Mouse (Mus musculus): Measurements from ENCODE around the gene Gm45062. TPM values are rescaled to one million over a fixed set of nuclear protein-coding genes. Genes with fewer than 3 reads are reported as not detected.

Gm45062 gene
- total and polyA plus RNA-seq, 2 experiments from 2014 or later, result 3.0 TPM; not detected in 1

DNA sequence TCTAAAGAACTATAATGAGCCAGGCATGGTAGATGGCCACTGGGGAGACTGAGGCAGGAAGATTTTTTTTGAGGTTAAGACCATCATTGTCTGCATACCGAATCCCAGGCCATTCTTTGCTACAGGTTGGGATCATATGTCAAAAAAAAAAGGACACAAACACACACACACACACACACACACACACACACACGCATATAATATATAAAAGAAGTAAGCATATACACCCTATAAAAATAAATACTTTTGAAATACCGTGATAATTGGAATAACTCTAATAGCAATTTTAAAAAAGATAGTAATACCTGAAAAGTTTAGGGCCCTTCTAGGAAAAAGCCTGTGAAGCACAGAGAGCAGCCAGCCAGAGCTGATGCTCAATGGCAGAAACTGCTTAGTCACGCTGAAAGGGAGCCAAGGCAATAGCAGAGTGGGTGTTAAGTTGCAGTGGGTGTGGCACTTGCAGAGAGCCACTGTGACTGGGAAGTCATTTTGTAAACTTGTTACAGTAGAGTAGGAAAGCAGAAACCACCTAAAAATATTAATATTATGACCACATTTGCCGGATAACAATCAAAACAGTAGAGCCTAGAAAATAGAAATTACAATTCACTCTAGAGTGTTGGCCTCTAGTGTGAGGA is 86.1 kb downstream of the Gm45062 start:
- ATAC-seq (ENCODE audit: insufficient read depth, low read depth), result peak; percentile 71; the same call in 1 of the 2 replicates
- no peak overlapping the region for H3K27ac ChIP-seq (ENCODE audit: low read depth)
- TF ChIP-seq CTCF (IDR thresholded peaks at IDR 0.05; ENCODE audit: low read depth) (no peak), EP300 (IDR thresholded peaks at IDR 0.05; ENCODE audit: low read depth) (no peak)

DNA sequence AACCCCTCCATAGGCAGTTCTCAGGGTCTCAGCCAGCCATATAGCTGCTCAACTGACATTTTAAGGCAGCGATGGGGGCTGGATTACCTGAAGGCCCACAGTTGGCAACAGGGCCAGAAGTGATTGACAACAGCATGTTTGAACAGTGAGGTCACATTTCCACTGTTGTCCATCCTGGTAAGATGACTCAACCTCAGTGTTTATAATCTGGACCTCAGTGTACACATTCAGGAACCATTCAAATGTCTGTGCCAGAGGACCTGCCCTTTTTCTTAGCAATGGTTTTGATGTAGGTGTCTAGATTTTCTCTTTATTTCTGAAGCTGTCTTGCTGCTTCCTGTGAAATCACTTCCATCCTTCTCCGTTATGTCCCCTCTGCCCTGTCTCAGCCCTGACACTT is 87.9 kb downstream of the Gm45062 start:
- H3K27me3 ChIP-seq (ENCODE audit: control insufficient read depth, insufficient read depth, low read length), result no peaks in the 10 kb centered on the region
- ATAC-seq (ENCODE audit: insufficient read depth, low read depth), result no peak
- no peak overlapping the region for H3K27ac ChIP-seq (ENCODE audit: low read depth)
- H3K4me1 ChIP-seq (ENCODE audit: control insufficient read depth, insufficient read depth), result no peaks in the 10 kb centered on the region
- TF ChIP-seq CTCF (IDR thresholded peaks at IDR 0.05; ENCODE audit: low read depth) (no peak), EP300 (IDR thresholded peaks at IDR 0.05; ENCODE audit: low read depth) (no peak)
- WGBS, result 73% methylated on average over 2 of the region's 2 CpGs
- no peaks in the 10 kb centered on the region for H3K9me3 ChIP-seq (replicated peaks; ENCODE audit: control insufficient read depth, low read length)
- H3K4me3 ChIP-seq (ENCODE audit: low read depth, low read length), result no peak overlapping the region
- H3K36me3 ChIP-seq (replicated peaks; ENCODE audit: control insufficient read depth, insufficient read depth, low read length), result no peaks in the 10 kb centered on the region
- no peak for DNase-seq (ENCODE audit: low spot score)
- no peak overlapping the region for H3K9ac ChIP-seq (replicated peaks; ENCODE audit: low read depth, low read length)
- no peak overlapping the region for H3K4me2 ChIP-seq (ENCODE audit: low read depth, low read length)

More for the DNA sequence above, 86.1 kb downstream of the Gm45062 start:
- Histone ChIP-seq H3K27me3 (ENCODE audit: control insufficient read depth, insufficient read depth, low read length) (no peaks in the 10 kb centered on the region), H3K36me3 (replicated peaks; ENCODE audit: control insufficient read depth, insufficient read depth, low read length) (no peaks in the 10 kb centered on the region), H3K4me3 (ENCODE audit: low read depth, low read length) (no peak overlapping the region), H3K9ac (replicated peaks; ENCODE audit: low read depth, low read length) (no peak overlapping the region), H3K4me1 (ENCODE audit: control insufficient read depth, insufficient read depth) (no peaks in the 10 kb centered on the region), H3K4me2 (ENCODE audit: low read depth, low read length) (no peak overlapping the region), H3K9me3 (replicated peaks; ENCODE audit: control insufficient read depth, low read length) (no peaks in the 10 kb centered on the region)
- DNase-seq (ENCODE audit: low spot score), result no peak
- WGBS, result 72% methylated on average over 5 of the region's 5 CpGs

DNA sequence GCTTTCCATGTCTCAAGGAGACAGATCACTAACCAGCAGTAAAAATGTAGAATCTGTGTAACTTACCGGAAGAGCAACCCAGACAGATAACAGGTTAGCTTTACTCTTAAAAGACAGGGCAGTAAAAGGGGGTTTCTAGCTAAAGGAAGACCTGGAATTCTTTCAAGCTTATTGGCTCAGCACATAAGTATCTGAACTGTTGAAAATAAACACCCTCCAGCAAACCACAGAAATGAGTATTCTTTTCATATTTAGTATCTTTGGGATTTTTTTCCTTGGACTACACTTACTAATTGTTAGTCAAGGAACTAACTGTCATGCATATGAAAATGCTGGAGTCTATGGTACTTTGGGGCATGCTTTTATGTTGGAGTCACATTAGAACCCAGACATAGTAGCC is 89.1 kb downstream of the Gm45062 start:
- Histone ChIP-seq H3K9me3 (replicated peaks; ENCODE audit: control insufficient read depth, low read length) (no peaks in the 10 kb centered on the region), H3K27ac (ENCODE audit: low read depth) (no peak overlapping the region), H3K4me2 (ENCODE audit: low read depth, low read length) (no peak overlapping the region), H3K4me1 (ENCODE audit: control insufficient read depth, insufficient read depth) (no peaks in the 10 kb centered on the region), H3K4me3 (ENCODE audit: low read depth, low read length) (no peak overlapping the region), H3K36me3 (replicated peaks; ENCODE audit: control insufficient read depth, insufficient read depth, low read length) (no peaks in the 10 kb centered on the region), H3K9ac (replicated peaks; ENCODE audit: low read depth, low read length) (no peak overlapping the region), H3K27me3 (ENCODE audit: control insufficient read depth, insufficient read depth, low read length) (no peaks in the 10 kb centered on the region)
- DNase-seq (ENCODE audit: low spot score) (no peak), ATAC-seq (ENCODE audit: insufficient read depth, low read depth) (no peak)
- WGBS, result 89% methylated on average over 1 of the region's 1 CpGs
- TF ChIP-seq EP300 (IDR thresholded peaks at IDR 0.05; ENCODE audit: low read depth) (no peak), CTCF (IDR thresholded peaks at IDR 0.05; ENCODE audit: low read depth) (no peak)

DNA sequence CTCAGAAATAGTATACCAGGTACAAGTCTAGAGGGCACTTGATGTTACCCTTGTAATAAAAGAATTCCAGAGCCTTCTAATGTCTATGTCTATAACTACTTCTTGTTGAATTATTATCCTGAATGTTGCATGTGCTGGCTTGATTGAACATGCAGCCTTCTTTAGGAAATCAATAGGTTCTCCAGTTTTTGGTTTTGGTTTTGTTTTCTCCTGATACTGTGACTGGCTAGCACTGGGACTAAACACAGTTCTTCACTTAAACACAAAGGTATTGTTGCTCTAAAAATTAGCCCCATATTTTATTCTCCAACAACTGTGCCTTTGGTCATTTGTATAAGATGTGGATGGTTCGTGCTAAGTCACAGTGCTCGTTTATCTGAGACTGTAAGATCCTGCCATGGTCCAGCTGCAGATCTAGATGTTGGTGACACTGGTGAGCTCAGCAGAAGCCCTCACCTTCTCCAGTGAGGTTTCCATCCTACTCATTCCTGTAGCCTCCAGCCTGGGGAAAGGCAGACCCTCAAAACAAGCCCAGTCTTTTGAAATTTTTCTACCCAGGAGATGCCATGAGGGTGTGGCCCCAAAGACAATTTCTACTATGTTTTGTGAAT is 89.9 kb downstream of the Gm45062 start:
- Histone ChIP-seq H3K9ac (replicated peaks; ENCODE audit: low read depth, low read length) (no peak overlapping the region), H3K27me3 (ENCODE audit: control insufficient read depth, insufficient read depth, low read length) (no peaks in the 10 kb centered on the region), H3K27ac (ENCODE audit: low read depth) (no peak overlapping the region), H3K4me3 (ENCODE audit: low read depth, low read length) (no peak overlapping the region), H3K9me3 (replicated peaks; ENCODE audit: control insufficient read depth, low read length) (no peaks in the 10 kb centered on the region), H3K36me3 (replicated peaks; ENCODE audit: control insufficient read depth, insufficient read depth, low read length) (no peaks in the 10 kb centered on the region), H3K4me1 (ENCODE audit: control insufficient read depth, insufficient read depth) (no peaks in the 10 kb centered on the region), H3K4me2 (ENCODE audit: low read depth, low read length) (no peak overlapping the region)
- ATAC-seq (ENCODE audit: insufficient read depth, low read depth) (no peak), DNase-seq (ENCODE audit: low spot score) (no peak)
- 78% methylated on average over 2 of the region's 2 CpGs for WGBS
- TF ChIP-seq CTCF (IDR thresholded peaks at IDR 0.05; ENCODE audit: low read depth) (no peak), EP300 (IDR thresholded peaks at IDR 0.05; ENCODE audit: low read depth) (no peak)

DNA sequence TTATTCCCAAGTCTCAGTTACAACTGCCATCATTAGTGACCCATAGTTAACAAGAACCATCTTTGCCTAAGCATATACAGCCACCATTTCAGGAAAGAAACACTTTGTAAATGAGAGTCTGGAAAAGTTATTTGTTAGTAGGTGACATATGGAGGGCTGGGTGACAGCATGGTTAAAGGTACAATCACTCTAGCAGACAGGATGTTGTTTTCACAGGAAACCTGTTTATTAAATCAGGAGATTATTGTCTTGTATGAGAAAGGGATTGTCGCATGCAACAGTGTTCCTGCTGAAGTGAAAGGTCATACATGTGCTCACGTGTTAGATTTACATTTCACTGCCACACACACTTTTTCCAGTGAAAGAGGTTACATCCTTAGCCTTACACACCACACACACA is 92.3 kb downstream of the Gm45062 start:
- no peak overlapping the region for H3K4me3 ChIP-seq (ENCODE audit: low read depth, low read length)
- TF ChIP-seq EP300 (IDR thresholded peaks at IDR 0.05; ENCODE audit: low read depth) (no peak), CTCF (IDR thresholded peaks at IDR 0.05; ENCODE audit: low read depth) (no peak)
- ATAC-seq (ENCODE audit: insufficient read depth, low read depth) (no peak), DNase-seq (ENCODE audit: low spot score) (no peak)
- no peaks in the 10 kb centered on the region for H3K9me3 ChIP-seq (replicated peaks; ENCODE audit: control insufficient read depth, low read length)
- no peaks in the 10 kb centered on the region for H3K36me3 ChIP-seq (replicated peaks; ENCODE audit: control insufficient read depth, insufficient read depth, low read length)
- WGBS, result 79% methylated on average over 2 of the region's 2 CpGs
- no peak overlapping the region for H3K27ac ChIP-seq (ENCODE audit: low read depth)
- no peak overlapping the region for H3K9ac ChIP-seq (replicated peaks; ENCODE audit: low read depth, low read length)
- no peaks in the 10 kb centered on the region for H3K4me1 ChIP-seq (ENCODE audit: control insufficient read depth, insufficient read depth)
- H3K4me2 ChIP-seq (ENCODE audit: low read depth, low read length), result no peak overlapping the region
- no peaks in the 10 kb centered on the region for H3K27me3 ChIP-seq (ENCODE audit: control insufficient read depth, insufficient read depth, low read length)
